25 mouse cellular contexts compared by ENCODE assay signal in the genomic region with DNA sequence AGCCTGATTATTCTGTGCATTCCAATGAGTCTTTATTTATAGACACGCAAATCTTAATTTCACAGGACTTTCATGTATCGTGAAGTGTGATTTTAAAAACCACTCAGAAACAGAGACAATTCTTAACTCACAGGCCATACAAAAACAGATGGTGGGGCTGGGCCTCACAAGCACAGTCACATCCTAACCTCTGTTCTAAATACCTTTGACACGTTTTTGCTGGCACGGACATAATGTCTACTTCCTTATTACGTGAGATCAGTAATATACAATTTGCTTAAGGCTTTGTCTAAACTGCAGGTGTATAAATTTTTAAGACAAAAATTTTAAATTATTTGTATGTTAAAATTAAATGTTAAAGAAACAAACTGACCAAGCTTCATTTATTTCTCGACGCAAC.
DNase-seq lines count a peak whose midpoint lies in the region; ATAC-seq and TF ChIP-seq lines count a peak whose summit lies in the region.
"Had no signal": no experiment of that assay in that cellular context is flagged by ENCODE, and none has a peak within 500 bp of the region (broad histone marks: within the 10 kb centered on the region; RNA-seq: fewer than 3 reads in every experiment).

No protein-coding gene starts in this region.

- H3K9me3 ChIP-seq in heart, postnatal 0 days (replicated peaks; ENCODE audit: control insufficient read depth, low read length): no peaks in the 10 kb centered on the region
- H3K9me3 ChIP-seq: forebrain, embryonic 10.5 days; heart, embryonic 10.5 days; heart, embryonic 13.5 days; hindbrain, embryonic 12.5 days; hindbrain, embryonic 15.5 days had no signal

- no peak overlapping the region for H3K9ac ChIP-seq in heart, postnatal 0 days (replicated peaks; ENCODE audit: low read depth, low read length)
- H3K9ac ChIP-seq: heart, embryonic 13.5 days; hindbrain, embryonic 12.5 days; hindbrain, embryonic 15.5 days had no signal

- no peaks in the 10 kb centered on the region for H3K27me3 ChIP-seq in heart, postnatal 0 days (ENCODE audit: control insufficient read depth, insufficient read depth, low read length)
- H3K27me3 ChIP-seq: heart, embryonic 13.5 days; hindbrain, embryonic 12.5 days; hindbrain, embryonic 15.5 days; Patski had no signal

- H3K4me1 ChIP-seq in heart, postnatal 0 days (ENCODE audit: control insufficient read depth, insufficient read depth): peaks cover 48% of the 10 kb centered on the region
- peaks cover 53% of the 10 kb centered on the region for H3K4me1 ChIP-seq in brown adipose tissue, adult 24 weeks (ENCODE audit: control insufficient read depth, insufficient read depth, insufficient read length, low read length)

- ATAC-seq in heart, postnatal 0 days (ENCODE audit: insufficient read depth, low read depth): no peak
- ATAC-seq: forebrain, embryonic 14.5 days; Patski had no signal

- no peak overlapping the region for H3K4me2 ChIP-seq in heart, postnatal 0 days (ENCODE audit: low read depth, low read length)
- H3K4me2 ChIP-seq: heart, embryonic 13.5 days; hindbrain, embryonic 12.5 days; hindbrain, embryonic 15.5 days had no signal

- intact Hi-C loops in gastrocnemius, adult 2 months (cut with DNase I): no loop called here

- no peak overlapping the region for H3K4me3 ChIP-seq in gastrocnemius, adult 2 months
- no peak overlapping the region for H3K4me3 ChIP-seq in heart, postnatal 0 days (ENCODE audit: low read depth, low read length)
- no peak overlapping the region for H3K4me3 ChIP-seq in layer of hippocampus, adult 2 months
- H3K4me3 ChIP-seq in brown adipose tissue, adult 24 weeks (ENCODE audit: insufficient read depth, low read depth, low read length): no peak overlapping the region
- H3K4me3 ChIP-seq: forebrain, embryonic 10.5 days; heart, embryonic 10.5 days; heart, embryonic 13.5 days; hindbrain, embryonic 12.5 days; hindbrain, embryonic 15.5 days had no signal

- TF ChIP-seq EP300 in heart, postnatal 0 days (IDR thresholded peaks at IDR 0.05; ENCODE audit: low read depth): 0 out of 2 replicates have a peak, but pooled peaks have one; percentile 24

- DNase-seq in gastrocnemius, adult 2 months: no peak
- DNase-seq in gastrocnemius, adult 8-10 months (ENCODE audit: low spot score in 2 of 2): no peak
- no peak for DNase-seq in heart, postnatal 0 days (ENCODE audit: low spot score)
- no peak for DNase-seq in heart, postnatal 4 days
- DNase-seq in layer of hippocampus, adult 2 months (ENCODE audit: low spot score in 2 of 2): no peak
- no peak for DNase-seq in layer of hippocampus, postnatal 25 days (ENCODE audit: extremely low spot score in 1 of 2, low spot score in 1 of 2)
- no peak for DNase-seq in c-Kit-positive CD71-positive TER-119-positive erythroid progenitor cells, embryonic 14.5 days (ENCODE audit: low spot score)
- DNase-seq: adrenal gland, adult 2 months; adrenal gland, postnatal 14 days; B cell, adult 2 months; cerebellum, adult 18-20 months; cerebellum, adult 9-10 months; cerebellum, postnatal 14 days; gastrocnemius, postnatal 14 days; heart, adult 11 months; kidney, adult 2 months had no signal

- H3K27ac ChIP-seq in gastrocnemius, adult 2 months: peak overlapping the region; percentile 90
- H3K27ac ChIP-seq in heart, postnatal 0 days (ENCODE audit: low read depth): peak overlapping the region; percentile 83
- peak overlapping the region; percentile 39; the same call in 1 of the 2 replicates for H3K27ac ChIP-seq in layer of hippocampus, adult 2 months
- H3K27ac ChIP-seq in brown adipose tissue, adult 24 weeks (replicated peaks; ENCODE audit: low read depth, low read length): peak overlapping the region; percentile 100
- H3K27ac ChIP-seq: forebrain, embryonic 10.5 days; heart, embryonic 10.5 days; heart, embryonic 13.5 days; hindbrain, embryonic 12.5 days; hindbrain, embryonic 15.5 days had no signal

- 79% methylated on average over 7 of the region's 7 CpGs for WGBS in heart, postnatal 0 days

- peaks cover 18% of the 10 kb centered on the region for H3K36me3 ChIP-seq in heart, postnatal 0 days (replicated peaks; ENCODE audit: control insufficient read depth, insufficient read depth, low read length)
- H3K36me3 ChIP-seq: forebrain, embryonic 10.5 days; G1E; hindbrain, embryonic 12.5 days; hindbrain, embryonic 15.5 days had no signal

- no peak for TF ChIP-seq CTCF in gastrocnemius, adult 2 months (IDR thresholded peaks at IDR 0.05)
- TF ChIP-seq CTCF in heart, postnatal 0 days (IDR thresholded peaks at IDR 0.05; ENCODE audit: low read depth): no peak
- TF ChIP-seq CTCF in layer of hippocampus, adult 2 months (conservative IDR thresholded peaks at IDR 0.05): no peak

Comparison
In these comparisons a context has a peak if more than half of its experiments do, and no peak if none do; other contexts are left out.
1. H3K27ac ChIP-seq: peak in every context shown above with its lines; median percentile 100 in brown adipose tissue, adult 24 weeks; 90 in gastrocnemius, adult 2 months; 83 in heart, postnatal 0 days; 39 in layer of hippocampus, adult 2 months.